8 mouse cellular contexts compared by ENCODE assay signal in genomic region chrX:36551351-36551750, GRCm38 (mm10). TPM values are rescaled to one million over a fixed set of nuclear protein-coding genes. Genes with fewer than 3 reads are reported as not detected.
DNase-seq lines count a peak whose midpoint lies in the region; ATAC-seq and TF ChIP-seq lines count a peak whose summit lies in the region.
"Had no signal": no experiment of that assay in that cellular context is flagged by ENCODE, and none has a peak within 500 bp of the region (broad histone marks: within the 10 kb centered on the region; RNA-seq: fewer than 3 reads in every experiment).

No protein-coding gene starts in this region.

- no peak for DNase-seq in kidney, adult 11 months
- DNase-seq in cerebellum, postnatal 36 days = no peak
- no peak for DNase-seq in right cerebral cortex, postnatal 25 days

- no peaks in the 10 kb centered on the region for H3K27me3 ChIP-seq in kidney, embryonic 15.5 days
- no peaks in the 10 kb centered on the region for H3K27me3 ChIP-seq in forebrain, embryonic 15.5 days
- H3K27me3 ChIP-seq in midbrain, embryonic 15.5 days (replicated peaks) = no peaks in the 10 kb centered on the region

- H3K4me2 ChIP-seq in kidney, embryonic 15.5 days = no peak overlapping the region
- no peak overlapping the region for H3K4me2 ChIP-seq in forebrain, embryonic 15.5 days (replicated peaks)
- H3K4me2 ChIP-seq in midbrain, embryonic 15.5 days = no peak overlapping the region

- H3K9me3 ChIP-seq in kidney, embryonic 15.5 days (replicated peaks) = no peaks in the 10 kb centered on the region
- H3K9me3 ChIP-seq in forebrain, embryonic 15.5 days = no peaks in the 10 kb centered on the region
- no peaks in the 10 kb centered on the region for H3K9me3 ChIP-seq in midbrain, embryonic 15.5 days

- 0 out of 2 replicates have a peak, but pooled peaks cover 6% of the 10 kb centered on the region for H3K4me1 ChIP-seq in kidney, embryonic 15.5 days
- no peaks in the 10 kb centered on the region for H3K4me1 ChIP-seq in cortical plate, adult 2 months (ENCODE audit: control insufficient read depth, insufficient read depth, low read length)
- H3K4me1 ChIP-seq in forebrain, embryonic 15.5 days = no peaks in the 10 kb centered on the region
- no peaks in the 10 kb centered on the region for H3K4me1 ChIP-seq in midbrain, embryonic 15.5 days

- no peak for TF ChIP-seq POLR2A in cortical plate, adult 2 months (IDR thresholded peaks at IDR 0.05; ENCODE audit: extremely low read depth, insufficient read depth, low read length)

- no peak for ATAC-seq in kidney, embryonic 15.5 days (replicated peaks; ENCODE audit: low FRiP score)
- no peak for ATAC-seq in forebrain, embryonic 15.5 days (replicated peaks)
- ATAC-seq in midbrain, embryonic 15.5 days (replicated peaks) = no peak

- H3K27ac ChIP-seq in kidney, embryonic 15.5 days = peak overlapping the region; percentile 85
- peak overlapping the region; percentile 35 for H3K27ac ChIP-seq in cortical plate, adult 2 months (ENCODE audit: insufficient read depth, low read length)
- peak overlapping the region; percentile 62 for H3K27ac ChIP-seq in forebrain, embryonic 15.5 days (replicated peaks)
- H3K27ac ChIP-seq in midbrain, embryonic 15.5 days = peak overlapping the region; percentile 63; the same call in 1 of the 2 replicates

- 40% methylated on average over 6 of the region's 6 CpGs for WGBS in kidney, embryonic 15.5 days
- WGBS in forebrain, embryonic 15.5 days = 33% methylated on average over 6 of the region's 6 CpGs
- 33% methylated on average over 6 of the region's 6 CpGs for whole genome bisulfite sequencing in midbrain, embryonic 15.5 days

- no peak for TF ChIP-seq CTCF in cortical plate, adult 2 months (IDR thresholded peaks at IDR 0.05; ENCODE audit: extremely low read depth, insufficient read depth, low read length)

- no peak overlapping the region for H3K9ac ChIP-seq in kidney, embryonic 15.5 days
- H3K9ac ChIP-seq in forebrain, embryonic 15.5 days (replicated peaks) = no peak overlapping the region
- no peak overlapping the region for H3K9ac ChIP-seq in midbrain, embryonic 15.5 days

- H3K4me3 ChIP-seq in kidney, embryonic 15.5 days (replicated peaks) = no peak overlapping the region
- no peak overlapping the region for H3K4me3 ChIP-seq in cortical plate, adult 2 months (ENCODE audit: insufficient read depth, low read length)
- H3K4me3 ChIP-seq in forebrain, embryonic 15.5 days = no peak overlapping the region
- no peak overlapping the region for H3K4me3 ChIP-seq in midbrain, embryonic 15.5 days

- H3K36me3 ChIP-seq in kidney, embryonic 15.5 days = no peaks in the 10 kb centered on the region
- no peaks in the 10 kb centered on the region for H3K36me3 ChIP-seq in forebrain, embryonic 15.5 days
- H3K36me3 ChIP-seq in midbrain, embryonic 15.5 days (replicated peaks) = no peaks in the 10 kb centered on the region

RNA-seq across cellular contexts. Expression of gene Pgrmc1, which starts 46.7 kb away (rescaled TPM):
- polyA plus RNA-seq in kidney, embryonic 15.5 days (2015; fragmentation: Nextera tagmentation; extraction: Ambion mirVana) = 274 and 289 TPM in 2 replicates
- polyA plus RNA-seq in cortical plate, adult 2 months (2012; rRNA removed) = 209 and 234 TPM in 2 replicates
- 475 and 528 TPM in 2 replicates for polyA plus RNA-seq in forebrain, embryonic 15.5 days (2015; fragmentation: Nextera tagmentation; extraction: Ambion mirVana)
- polyA plus RNA-seq in midbrain, embryonic 15.5 days (2015; fragmentation: Nextera tagmentation; extraction: Ambion mirVana) = 682 and 686 TPM in 2 replicates

RNA-seq across cellular contexts. Expression of gene Gm14569, which starts 59.7 kb away (rescaled TPM):
- not detected in 2 replicates for polyA plus RNA-seq in kidney, embryonic 15.5 days (2015; fragmentation: Nextera tagmentation; extraction: Ambion mirVana)
- 0.90 and 1.4 TPM in 2 replicates for polyA plus RNA-seq in cortical plate, adult 2 months (2012; rRNA removed)
- not detected in 2 replicates for polyA plus RNA-seq in forebrain, embryonic 15.5 days (2015; fragmentation: Nextera tagmentation; extraction: Ambion mirVana)
- polyA plus RNA-seq in midbrain, embryonic 15.5 days (2015; fragmentation: Nextera tagmentation; extraction: Ambion mirVana) = not detected in 2 replicates
- polyA plus RNA-seq: liver, adult 2 months had no signal

Comparison
In these comparisons a context has a peak if more than half of its experiments do, and no peak if none do; other contexts are left out.
1. H3K27ac ChIP-seq: peak in every context shown above with its lines; median percentile 85 in kidney, embryonic 15.5 days; 63 in midbrain, embryonic 15.5 days; 62 in forebrain, embryonic 15.5 days; 35 in cortical plate, adult 2 months.